Mouse (Mus musculus) c-Kit-negative CD71-positive TER-119-positive erythroid progenitor cells, embryonic 14.5 days (primary cell): ENCODE data around the gene Rtl3.

Source experiments
- DNase-seq: peaks from one replicate; pipeline ENCODE4 v3.0.0-alpha.2; 2013; ENCODE audit warnings: low read depth, low spot score

The Rtl3 gene

DNA sequence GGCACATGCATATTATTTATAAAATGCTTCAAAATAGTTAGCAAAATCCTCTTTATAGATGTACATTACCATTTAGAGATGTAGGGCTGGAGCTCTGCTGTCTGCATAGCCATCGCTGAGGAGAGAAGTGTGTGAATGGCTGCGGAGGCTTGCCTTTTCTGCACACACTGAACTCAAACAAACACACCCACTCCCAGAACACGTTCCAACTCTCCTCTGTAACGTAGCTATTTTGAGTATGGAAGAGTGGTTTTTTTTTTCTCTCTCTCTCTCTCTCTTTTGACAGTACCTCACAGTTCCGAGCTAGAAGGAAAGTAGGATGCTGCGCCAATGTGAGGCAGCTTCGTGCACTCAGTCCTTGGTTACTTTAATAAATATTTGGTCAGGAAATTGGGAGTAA, at the start of gene Rtl3:
Rtl3 (minus strand) TSS at position 236 of the 400 bp plus-strand sequence.
- DNase-seq, result no peak

DNA sequence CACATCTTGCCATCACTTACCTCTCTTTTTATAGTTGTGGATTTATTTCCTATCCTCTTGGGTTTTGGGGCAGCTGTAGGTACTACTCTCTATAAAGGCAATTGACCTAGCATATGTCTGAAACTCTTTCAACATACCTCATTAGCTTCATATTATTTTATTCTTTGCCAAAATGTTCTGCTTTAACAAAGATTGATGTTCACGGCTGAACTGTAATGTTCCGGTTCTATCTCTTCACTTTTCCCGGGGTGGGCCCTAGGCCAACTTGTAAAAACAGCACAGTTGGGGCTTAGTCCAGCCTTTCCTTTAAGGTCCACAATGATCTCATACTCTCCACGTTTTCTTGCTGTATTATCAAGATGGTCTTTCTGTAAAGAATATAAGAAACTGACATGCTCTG, 31.9 kb upstream of the Rtl3 start:
- no peak for DNase-seq

DNA sequence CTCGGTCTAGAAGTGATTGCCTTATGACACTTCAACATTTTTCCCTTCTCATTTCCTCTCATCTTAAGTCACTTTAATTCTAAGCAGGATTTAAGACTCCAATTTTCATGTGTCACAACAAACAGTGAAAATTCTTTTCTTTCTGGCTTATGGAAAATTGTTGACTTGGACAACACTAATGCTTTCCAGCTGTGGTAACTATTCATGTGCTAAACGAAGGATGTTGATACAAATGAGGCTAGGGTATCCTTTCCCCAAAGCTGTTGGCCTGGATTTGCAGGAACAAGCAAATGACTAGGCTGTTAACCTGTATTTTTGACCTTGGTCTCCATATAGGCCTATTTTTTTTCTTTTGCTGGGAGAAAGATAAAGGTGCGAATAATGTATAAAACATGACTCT, 31.4 kb upstream of the Rtl3 start:
- no peak for DNase-seq

GRCm38 (mm10) chrX:106871426-106871825, 31.0 kb upstream of the Rtl3 start:
- no peak for DNase-seq

- DNase-seq, result no peak
These were observed 13.3 kb upstream of the Rtl3 start for GRCm38 (mm10) chrX:106853523-106854300.

- DNase-seq, result no peak
These were observed 853 bp downstream of the Rtl3 start for GRCm38 (mm10) chrX:106839591-106839990.

DNA sequence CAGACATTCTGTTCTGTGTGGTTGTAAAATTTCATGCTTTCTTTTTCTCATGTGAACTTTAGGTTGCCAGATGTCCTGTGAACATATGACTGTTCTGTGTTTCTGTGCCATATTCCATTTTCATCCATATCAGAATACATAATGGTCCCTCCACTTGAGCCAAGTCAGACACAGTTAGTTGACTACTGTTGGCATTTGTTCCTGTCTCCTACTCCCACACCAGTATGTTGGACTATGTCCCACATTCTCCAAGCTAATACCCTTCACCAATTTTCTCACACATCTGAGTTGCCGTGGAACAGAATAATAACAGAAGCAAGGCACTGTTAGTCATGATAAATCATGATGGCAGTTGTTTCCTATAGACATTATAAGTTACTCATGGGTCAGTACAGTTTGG, 9.9 kb downstream of the Rtl3 start:
- no peak for DNase-seq

DNA sequence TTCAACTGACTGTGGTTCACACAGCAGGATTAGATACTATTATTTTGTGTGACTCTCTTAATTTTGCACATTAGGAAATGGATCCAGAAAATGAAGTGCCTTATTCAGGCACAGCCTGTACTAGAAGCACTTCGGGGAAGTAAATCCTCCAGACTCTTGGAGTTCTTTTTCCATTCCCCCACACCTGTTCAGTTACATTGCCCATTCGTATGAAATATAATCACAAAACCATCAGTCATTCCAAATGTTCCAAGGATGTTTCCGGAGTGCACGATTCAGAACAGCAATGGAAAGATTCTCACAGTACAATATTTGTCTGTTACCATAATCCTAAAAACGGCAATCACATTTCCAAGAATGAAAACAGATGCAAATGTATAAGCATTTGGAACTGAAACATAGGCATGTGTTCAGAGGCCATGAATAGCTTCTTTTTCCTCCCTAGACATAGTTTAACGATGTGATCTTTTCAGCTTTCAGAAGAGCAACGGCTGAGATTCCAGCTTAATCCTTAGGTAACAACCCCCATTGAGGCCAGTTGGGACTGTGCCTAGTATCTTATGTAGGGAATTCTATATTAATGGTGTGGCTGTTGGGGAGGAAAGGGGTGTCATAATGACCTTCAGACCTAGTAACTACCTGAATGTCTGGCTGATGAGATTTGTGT, 30.8 kb downstream of the Rtl3 start:
- DNase-seq, result no peak

GRCm38 (mm10) chrX:106804387-106804786, 36.1 kb downstream of the Rtl3 start:
- no peak for DNase-seq

- no peak for DNase-seq
These were observed 45.8 kb downstream of the Rtl3 start for GRCm38 (mm10) chrX:106794686-106795085.
